Mouse (Mus musculus): ENCODE measurements at regions not wholly inside any gene's neighbourhood (a gene's known extent, or its start where the extent isn't known, plus 50 kb on each side); places are given as distances from the start of the nearest gene placed in this dataset.

DNA sequence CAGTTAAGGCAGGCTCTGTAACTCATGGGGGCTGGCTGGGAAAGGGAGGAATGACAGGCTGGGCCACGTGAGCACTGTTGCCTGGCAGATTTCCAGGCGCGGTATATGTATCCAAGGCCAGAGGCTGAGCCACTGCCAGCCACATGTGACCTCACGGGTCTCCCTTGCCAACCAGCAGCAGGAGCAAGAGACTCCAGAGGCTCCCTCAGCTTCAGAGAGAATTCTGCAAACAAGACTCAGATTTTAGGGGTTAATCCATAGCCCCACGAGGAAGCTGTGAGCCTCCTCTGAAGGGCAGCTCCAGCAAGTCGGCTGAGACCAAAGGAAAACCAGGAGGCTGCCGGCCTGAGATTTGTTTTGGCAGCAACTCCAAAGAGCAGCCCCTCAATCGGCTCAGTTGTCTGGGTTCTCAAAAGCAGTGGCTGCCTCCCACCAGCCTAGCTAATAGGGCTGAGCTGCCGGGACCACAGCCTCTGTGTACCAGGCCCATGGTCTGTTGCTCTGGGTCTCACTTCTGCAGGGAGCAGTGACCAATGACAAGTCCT is 264.0 kb upstream of the Cadm1 start:
- DNase-seq (ENCODE audit: low spot score in 2 of 2) = no peak

DNA sequence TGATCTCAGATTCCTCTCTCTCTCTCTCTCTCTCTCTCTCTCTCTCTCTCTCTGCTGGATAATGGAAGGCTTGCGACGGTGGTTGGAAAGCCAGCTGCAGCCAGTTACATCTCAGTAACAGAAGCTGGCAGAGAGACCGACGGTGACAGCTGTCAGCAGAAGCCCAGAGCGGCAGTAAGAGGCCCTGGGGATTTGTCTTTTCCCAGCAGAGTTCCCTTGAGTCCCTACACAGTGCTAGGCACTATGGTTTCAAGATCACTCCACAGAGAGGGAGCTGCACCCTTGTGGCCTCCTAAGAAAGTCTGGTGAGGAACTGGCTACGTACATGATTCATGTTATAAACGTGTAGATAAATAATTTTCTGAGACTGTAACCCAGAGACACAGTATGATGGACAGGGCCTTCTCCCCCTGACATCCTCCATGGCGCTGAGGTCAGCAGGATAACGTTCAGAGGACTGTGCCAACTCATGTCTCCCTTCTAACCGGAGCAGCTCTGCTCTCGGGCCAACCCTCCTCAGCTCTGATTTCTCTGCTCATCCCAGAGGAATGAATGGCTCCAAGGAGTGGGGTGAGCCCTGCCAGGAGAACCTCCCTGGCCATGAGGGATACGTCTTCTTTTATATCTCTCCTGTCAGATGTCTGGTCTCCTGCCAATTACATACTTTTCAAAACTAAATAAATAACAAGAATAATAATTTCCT is 253.5 kb upstream of the Cadm1 start:
- DNase-seq (ENCODE audit: low spot score in 2 of 2) = no peak

DNA sequence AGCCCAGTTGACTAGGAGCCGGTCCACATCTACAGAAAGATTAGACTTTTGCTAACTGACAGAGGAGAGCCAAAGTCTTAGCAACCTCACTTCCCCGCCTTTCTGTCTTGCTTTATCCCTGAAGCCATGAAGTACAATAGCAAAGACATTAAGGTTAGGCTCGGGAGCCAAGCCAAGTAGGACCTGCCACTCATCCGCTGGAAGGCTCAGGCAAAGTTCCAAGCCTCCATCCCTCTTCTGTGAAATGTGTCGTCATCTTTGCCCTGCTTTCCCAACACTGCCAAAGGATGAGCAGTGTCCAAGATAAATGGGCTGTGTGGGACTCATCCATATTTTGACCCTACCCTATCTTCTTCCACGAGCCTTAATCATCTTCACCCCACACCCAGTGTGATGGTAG is 250.6 kb upstream of the Cadm1 start:
- no peak for DNase-seq (ENCODE audit: low spot score in 2 of 2)

DNA sequence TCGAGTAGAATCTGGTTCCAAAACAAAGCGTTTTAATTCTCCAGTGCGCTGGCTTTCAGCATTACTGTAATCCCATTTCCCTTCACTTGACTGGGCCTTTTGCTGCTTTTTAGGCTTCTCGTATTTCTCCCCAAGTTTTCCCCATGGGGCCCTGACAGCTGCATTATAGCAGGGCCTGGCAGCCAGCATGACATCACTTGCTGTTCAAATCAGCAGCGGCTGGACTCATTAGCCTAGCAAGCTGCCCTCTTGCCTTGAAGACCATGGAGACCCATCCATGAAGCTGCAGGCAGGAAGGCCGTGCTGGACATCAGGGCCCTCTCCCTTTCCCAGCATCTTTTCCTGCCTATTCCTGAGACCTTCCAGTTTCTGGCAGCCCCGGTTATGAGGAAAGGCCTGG is 249.8 kb upstream of the Cadm1 start:
- no peak for DNase-seq (ENCODE audit: low spot score in 2 of 2)

DNA sequence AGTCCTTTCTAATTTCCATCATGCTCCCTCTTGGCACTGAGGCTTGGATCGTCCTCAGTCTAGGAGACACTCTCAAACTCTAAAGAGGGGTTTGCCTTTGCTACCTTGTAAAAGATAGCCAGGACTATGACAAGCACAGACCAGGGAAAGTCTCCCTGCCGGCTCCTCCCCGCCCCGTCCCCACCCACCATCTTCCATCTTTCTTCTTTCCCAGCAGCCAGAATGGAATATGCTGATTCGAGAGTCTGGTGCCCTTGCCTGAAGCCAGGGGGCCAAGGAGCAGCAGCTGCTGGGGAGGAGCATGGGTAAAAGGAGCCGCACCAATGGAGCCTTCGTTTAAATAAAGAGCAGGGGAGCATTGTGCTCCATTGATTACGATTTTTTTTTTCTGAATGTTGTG is 249.4 kb upstream of the Cadm1 start:
- no peak for DNase-seq (ENCODE audit: low spot score in 2 of 2)

DNA sequence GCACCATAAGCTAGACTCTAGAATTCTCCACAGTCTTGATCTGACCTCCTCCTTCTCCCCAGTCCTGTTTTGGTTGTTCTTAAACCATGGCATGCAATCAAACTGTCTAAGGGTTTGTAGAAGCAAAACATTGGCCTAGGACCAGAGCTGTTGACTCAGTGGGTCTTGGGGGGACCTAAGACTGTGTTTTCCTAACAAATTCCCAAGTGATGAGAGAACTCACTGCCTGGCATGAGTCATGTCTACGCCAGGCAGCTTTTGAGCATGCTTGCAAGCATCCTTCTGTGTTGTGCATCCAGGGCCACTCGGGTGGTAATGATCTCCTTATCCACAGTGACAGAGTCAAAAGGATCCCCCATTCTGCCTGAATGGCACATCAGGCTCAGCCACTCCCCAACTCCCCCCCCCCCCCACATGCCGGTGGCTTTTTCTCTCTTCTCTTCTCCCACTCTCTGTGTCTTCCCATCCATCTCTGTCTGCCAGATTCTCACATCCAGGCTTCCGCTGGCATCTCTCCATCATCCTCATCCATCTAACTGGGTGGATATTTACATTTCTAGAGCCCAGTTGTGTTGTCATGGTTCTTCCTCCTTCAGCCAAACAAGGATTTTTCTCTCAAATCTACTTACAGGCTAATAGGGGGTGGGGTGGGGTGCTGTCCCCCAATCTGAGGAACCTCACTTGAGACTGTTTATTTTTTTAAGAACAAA is 246.1 kb upstream of the Cadm1 start:
- peak in 1 of 2 experiments; percentile 24 for DNase-seq (ENCODE audit: low spot score in 2 of 2)

DNA sequence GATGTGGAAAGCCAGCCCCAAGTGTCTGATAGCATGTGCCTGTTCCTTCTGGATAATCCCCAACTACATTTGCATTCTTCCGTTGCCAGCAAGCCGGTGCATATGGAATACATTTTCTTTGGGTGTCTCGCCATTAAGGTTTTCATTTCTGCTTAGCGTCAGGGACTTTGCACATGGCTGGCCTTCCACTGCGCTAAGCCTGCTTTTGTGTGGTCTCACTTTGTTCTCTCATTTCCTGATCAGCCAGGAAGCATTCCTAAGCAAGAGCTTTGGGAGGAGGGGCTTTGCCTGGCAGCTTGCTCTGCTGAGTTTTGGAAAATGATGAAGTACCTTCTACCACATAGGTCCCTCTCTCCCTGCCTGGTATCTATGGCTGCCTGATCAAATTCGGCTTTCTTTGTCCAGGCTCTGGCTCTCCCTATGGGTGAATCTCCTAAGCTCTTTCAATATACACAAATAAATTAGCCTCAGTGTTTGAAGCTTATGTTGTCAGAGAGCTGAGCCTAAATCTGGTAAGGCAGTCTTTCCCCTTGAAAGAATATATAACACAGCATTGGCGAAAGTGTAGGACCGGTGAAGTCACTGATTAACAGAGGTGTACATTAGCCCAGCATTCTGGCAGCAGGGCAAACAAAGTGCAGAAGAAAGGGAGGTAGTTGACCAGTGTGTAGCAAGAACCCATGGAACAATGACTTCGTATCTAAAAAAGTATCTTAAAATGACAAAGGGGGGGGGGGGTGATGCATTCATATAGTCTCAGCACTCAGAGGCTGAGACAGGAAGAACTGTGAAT is 242.8 kb upstream of the Cadm1 start:
- DNase-seq (ENCODE audit: low spot score in 2 of 2) = no peak

DNA sequence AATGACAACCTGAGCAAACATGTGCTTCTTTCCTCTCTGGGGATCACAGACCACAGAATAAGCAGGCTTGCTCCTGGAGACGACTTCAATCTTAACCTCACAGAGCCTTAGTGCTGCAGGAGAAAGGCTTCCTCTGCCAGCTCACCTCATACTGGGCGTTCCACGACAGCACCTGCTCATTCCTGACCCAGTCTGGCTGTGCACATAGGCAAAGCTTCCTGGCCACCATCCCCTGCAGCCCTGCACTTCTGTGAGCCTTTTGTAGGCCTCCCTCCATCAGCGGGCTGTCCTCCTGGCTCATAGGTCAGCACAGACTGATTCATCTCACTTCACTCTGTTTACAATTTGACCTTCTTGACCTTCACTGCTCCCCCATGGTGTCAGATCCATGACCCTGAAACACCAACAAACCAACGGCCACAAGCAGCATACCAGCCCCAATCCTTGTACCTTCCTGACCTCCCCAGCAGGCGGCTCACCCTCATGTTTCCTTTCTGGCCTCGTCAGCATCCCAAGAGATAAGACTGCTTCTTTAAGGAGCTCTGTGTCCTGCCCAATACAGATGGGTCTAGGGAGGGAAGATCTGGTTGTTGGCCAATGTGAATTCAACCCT is 241.3 kb upstream of the Cadm1 start:
- DNase-seq (ENCODE audit: low spot score in 2 of 2) = no peak

DNA sequence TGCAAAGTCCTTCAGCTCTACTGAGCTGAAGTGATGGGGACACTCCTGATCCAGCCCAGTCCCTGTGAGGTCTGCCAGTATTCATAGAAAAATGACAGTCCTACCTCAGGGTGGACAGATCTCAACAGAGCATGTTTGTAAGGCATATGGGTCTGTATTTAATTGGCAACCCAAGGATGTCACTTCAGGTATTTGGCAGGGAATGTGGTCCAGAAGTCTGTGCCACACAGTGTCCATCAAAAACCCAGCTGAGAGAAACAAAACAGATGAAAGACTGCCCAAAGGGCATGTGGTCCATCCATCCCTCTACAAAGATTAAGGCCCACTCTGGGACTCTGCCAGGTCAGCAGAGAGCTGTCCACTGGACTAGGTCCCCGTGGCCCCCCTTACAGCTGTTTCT is 229.3 kb upstream of the Cadm1 start:
- no peak for DNase-seq (ENCODE audit: low spot score in 2 of 2)

DNA sequence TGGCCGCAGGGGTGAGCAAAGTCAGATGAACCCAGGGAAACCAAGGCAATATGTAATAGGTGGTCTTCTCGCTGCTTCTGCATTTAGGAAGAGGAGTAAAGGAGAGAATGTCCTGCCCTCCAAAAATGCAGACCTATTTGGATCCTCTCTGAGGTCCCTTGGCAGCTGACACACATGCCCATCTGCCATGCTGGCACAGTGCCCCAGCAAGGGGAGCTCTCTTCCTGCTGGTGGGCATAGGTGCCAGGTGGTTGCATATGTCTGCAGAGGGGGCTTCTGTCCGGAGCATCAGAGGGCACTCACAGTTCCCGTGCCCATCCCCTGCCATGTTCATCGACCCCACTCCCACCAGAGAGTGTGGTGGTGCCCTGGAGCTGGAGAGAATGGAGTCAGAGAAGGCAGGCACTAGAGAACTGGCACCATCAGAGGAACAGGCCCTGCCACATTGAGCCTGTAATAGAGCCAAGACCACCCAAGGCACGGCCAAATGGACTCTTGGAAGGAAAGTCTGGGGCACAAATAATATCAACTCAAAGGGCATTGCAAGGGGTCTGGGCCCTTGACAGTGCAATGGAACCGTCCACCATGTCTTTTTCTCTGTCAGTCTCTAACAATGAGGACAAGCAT is 222.7 kb upstream of the Cadm1 start:
- no peak for DNase-seq (ENCODE audit: low spot score in 2 of 2)

DNA sequence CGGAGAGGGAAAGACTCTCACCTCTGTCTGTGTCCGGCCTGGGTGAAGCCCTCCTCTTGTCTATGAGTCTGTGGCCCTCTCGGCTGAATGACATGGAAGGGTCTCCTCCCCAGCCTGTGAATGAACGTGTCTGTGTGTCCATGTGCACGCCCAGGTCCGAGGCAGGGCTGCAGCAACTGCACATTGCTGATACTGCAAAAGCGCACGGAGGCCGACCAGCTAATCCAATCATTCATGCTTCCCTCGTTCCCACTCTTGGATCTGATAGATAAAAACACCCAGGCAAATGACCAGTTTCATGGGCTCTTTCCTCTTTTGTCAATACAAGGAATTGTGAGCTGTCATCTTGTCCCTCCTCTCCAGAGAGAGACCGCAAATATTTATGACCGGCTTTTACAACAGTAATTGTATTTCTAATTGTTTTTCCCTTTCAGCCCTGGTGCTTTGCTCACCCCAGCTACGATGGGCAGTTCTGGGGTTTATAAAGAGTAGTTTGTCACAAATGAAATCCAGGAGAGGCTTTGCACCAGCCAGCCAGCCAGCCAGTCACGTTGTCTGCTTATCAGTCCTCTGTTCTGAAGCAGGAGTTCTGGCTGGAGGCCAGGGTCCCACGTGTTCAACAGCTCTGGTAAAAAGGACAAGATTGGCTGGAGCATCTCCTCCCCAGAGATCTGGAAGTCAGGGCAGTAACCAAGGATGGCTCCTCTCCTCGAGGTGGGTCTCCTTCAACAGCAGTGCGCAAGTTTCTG is 222.0 kb upstream of the Cadm1 start:
- no peak for DNase-seq (ENCODE audit: low spot score in 2 of 2)

DNA sequence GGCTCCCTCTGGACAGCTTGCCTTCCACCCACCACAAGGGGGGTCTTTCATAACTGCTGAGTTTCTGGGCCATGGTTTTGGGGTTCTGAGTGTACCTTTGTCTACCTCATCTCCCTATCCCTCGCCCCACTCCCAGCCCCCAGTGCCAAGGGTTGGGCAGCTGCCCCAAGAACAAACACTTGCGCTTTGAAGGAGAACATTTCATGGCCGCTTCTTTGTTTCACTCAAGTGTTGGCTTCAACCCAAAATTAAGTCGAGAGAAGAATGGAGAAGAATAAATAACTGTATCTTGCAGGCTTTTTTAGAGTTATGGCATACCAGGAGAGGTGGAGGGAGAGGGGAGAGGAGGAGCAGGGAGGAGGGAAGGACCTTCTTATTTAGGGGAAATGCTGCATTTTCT is 216.5 kb upstream of the Cadm1 start:
- no peak for DNase-seq (ENCODE audit: low spot score in 2 of 2)

DNA sequence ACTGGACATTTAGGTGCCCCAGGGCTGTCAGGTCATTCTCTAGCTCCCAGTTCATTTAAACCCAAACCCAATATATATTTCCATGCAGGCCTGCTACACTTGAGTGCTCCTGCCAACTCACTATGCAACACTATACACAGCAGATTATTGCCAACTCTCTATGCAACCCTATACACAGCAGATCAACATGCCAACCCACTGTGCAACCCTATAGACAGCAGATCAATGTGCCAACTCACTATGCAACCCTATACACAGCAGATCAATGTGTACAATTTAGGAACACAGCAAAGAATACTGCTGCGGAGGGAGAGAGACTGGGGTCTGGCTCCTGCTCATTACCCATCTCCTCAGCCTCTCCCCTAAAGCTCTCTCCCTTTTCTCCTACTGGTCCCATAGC is 215.7 kb upstream of the Cadm1 start:
- DNase-seq (ENCODE audit: low spot score in 2 of 2) = no peak

DNA sequence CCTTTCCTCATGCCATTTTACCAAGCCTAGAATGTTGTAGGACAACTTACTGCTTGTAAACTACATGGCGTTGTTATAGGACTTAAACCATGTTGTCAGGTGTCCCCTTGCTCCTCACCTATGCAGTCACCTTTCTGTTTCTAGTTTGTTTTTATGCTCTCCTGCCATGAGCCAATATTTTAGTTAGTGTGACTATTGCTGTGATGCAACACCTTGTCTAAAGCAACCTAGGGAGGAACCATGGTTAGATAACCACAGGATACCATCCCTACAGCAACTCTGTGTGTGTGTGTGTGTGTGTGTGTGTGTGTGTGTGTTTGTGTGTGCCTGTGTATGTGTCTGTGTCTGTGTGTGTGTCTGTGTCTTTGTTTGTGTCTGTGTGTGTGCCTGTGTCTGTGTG is 209.6 kb upstream of the Cadm1 start:
- no peak for DNase-seq (ENCODE audit: low spot score in 2 of 2)

DNA sequence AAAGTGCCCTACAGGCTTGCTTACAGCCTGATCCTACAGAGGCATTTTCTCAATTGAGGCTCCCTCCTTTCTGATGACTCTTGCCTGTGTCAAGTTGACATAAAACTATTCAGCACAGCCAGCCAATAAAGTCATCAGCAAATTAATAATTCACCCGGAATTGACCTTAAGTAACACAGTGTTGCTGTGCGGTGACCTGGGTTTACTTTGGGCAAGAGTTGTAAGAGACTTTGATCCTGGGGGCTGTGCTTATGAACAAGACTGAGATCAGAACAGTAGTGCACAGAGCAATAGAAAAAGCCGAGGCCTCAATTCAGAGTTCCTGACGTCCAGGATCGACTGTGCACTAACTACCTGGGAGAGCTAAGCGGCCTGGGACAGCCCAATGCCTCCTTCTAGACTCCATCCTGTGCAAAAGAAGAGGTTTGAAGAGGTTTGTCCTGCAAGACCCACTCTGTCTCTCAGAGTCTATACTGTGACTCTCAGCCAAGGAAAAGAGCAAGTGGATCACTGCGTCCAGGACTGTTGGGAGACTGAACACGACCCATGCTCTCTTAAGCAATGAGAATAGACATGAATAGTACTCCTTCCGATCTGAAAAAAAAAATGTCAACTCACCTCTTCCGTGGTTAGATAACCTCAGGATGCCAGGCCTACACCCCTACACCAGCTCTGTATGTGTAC is 208.7 kb upstream of the Cadm1 start:
- no peak for DNase-seq (ENCODE audit: low spot score in 2 of 2)

DNA sequence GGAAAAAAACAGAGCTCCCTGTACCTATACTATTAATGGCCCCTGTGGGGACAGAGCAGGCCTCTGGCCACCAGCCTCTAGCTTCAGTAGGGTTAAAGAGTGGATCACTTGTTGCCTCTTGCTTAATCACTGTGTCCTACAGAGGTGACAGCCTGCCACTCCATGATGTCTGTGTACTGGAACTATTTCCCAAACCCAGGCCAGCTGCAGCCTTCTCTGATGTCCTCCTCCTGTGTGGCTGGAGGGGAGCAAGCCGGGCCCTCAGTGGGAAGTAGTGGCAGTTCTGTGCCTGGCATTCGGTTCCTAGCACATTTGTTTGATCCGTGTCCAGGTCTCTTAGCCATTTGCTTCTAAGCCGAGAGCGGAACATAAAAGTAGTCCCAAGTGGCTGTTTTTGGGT is 207.7 kb upstream of the Cadm1 start:
- no peak for DNase-seq (ENCODE audit: low spot score in 2 of 2)

DNA sequence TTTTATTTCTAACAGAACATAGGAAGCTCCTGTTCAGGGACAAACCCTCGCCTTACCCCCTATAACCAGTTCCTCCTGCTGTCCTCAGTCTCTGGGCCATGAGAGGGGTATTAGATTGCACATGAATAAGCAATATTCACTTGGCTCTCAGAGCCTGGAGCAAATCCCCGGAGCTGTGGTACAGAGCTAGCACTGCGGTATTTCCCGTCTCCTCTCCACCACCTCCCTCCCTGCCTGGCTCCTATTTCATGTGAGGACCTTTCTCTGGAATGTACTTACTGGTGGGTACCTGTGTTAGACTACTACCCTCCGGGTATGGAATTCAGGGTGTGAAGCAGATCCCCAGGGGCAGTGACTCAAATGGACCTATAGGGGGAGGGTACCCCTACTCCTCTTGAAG is 206.9 kb upstream of the Cadm1 start:
- DNase-seq (ENCODE audit: low spot score in 2 of 2) = no peak

DNA sequence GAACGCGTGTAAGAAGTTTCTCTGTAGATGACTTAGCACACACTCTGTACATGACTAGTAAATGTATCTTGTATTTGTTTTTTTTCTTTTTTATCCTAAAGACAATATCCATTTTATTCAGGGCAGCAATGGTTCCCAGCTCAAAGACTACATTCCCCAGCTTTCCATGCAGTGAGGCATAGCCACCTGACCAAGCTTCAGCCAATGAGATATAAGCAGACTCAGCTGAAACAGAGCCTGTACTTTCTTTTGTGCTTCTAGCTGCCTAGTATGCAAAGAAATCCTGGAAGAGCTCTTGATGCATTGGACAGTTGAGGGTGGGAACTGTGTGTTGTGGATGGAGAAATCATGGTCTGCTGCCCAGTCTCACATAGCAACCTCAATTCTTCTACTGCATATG is 202.4 kb upstream of the Cadm1 start:
- DNase-seq (ENCODE audit: low spot score in 2 of 2) = peak; percentile 13 to 22

DNA sequence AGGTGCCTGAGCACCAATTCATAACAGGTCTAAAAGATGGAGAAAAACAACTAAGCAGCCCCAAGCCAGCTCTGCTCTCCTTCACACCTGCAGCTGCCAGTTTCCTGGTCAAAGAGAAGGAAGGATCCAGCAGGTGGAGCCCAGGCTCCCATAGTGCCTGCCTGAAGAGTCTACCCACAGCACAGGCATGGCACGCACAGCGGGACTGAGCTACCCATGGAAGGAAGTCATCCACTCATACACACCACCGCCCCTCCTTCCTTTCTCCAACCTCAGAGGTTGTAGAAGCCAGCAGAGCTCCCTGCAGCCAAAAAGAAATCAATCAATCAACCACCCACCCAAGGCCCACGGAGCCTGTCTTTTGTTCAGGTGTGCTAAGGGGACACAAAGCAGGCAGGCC is 197.0 kb upstream of the Cadm1 start:
- no peak for DNase-seq (ENCODE audit: low spot score in 2 of 2)

DNA sequence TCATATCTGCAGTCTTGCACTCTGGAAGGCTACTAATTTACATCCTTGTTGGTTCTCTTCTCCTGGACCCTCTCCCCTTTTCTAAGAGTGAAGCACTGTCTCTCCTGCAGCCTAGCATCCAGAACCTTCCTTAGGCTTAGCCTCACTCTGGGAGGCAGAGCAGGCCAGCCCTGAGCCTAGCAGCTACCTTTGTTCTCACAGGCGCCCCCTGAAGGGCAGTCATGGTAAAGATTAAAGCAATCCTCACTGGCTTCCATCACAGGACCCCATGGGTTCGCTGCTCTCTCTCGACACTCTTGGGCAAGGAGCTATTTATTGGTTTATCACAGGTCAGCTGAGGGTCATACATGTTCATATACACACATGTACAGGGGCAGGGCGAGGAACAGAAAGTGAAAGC is 191.8 kb upstream of the Cadm1 start:
- DNase-seq (ENCODE audit: low spot score in 2 of 2) = no peak
